Mouse (Mus musculus) spleen, adult 2 months (tissue): ENCODE measurements at regions not wholly inside any gene's neighbourhood (a gene's known extent, or its start where the extent isn't known, plus 50 kb on each side); places are given as distances from the start of the nearest gene placed in this dataset.

Source experiments
- DNase-seq, 2 experiments: peaks; one replicate each; pipeline versions ENCODE4 v3.0.0 to v3.0.0-alpha.2; 2012 to 2021; ENCODE audit warnings: low spot score in 2 of 2, low read depth in 1 of 2
- H3K27ac ChIP-seq: fragments of 200-500 bp; 2 replicates; pipeline ENCODE4 v1.5.1; 2012; ENCODE audit warnings: low read length, inconsistent platforms; ENCODE audit not compliant: insufficient read depth
- H3K27me3 ChIP-seq: fragments of 200-500 bp; 2 replicates; pipeline ENCODE4 v1.6.1; 2012; ENCODE audit warnings: mild to moderate bottlenecking, moderate library complexity, low read length, inconsistent platforms; ENCODE audit not compliant: control insufficient read depth, insufficient read depth
- H3K36me3 ChIP-seq: fragments of 200-500 bp; 2 replicates; pipeline ENCODE4 v1.6.1; 2012; ENCODE audit warnings: mild to moderate bottlenecking, low read length, inconsistent platforms; ENCODE audit not compliant: control insufficient read depth, insufficient read depth
- H3K4me1 ChIP-seq: fragments of 200-500 bp; 2 replicates; pipeline ENCODE4 v1.6.1; 2011; ENCODE audit warnings: inconsistent platforms; ENCODE audit not compliant: control insufficient read depth, insufficient read depth, insufficient read length
- H3K4me3 ChIP-seq: fragments of 200-500 bp; 2 replicates; pipeline ENCODE4 v1.5.1; 2011; ENCODE audit warnings: mild to moderate bottlenecking, inconsistent platforms; ENCODE audit not compliant: insufficient read depth, insufficient read length; ENCODE audit errors: extremely low read depth
- CTCF ChIP-seq: fragments of 200-500 bp; IDR thresholded peaks from 2 replicates; pipeline ENCODE4 v1.5.1; 2011; ENCODE audit warnings: mild to moderate bottlenecking, inconsistent platforms; ENCODE audit not compliant: insufficient read depth, insufficient read length, insufficient replicate concordance; ENCODE audit errors: extremely low read depth
- POLR2A ChIP-seq: fragments of 200-500 bp; IDR thresholded peaks from 2 replicates; pipeline ENCODE4 v1.6.1; 2011; ENCODE audit warnings: low read depth, low read length, inconsistent platforms
- WGBS: fragments of 180-500 bp; shearing (Covaris S2); methylation state at CpG from one replicate; pipeline ENCODE4 v1.1.7; 2018; 5-methylcytosine and 5-hydroxymethylcytosine counted together

- WGBS: 35% methylated on average over 5 of the region's 5 CpGs
- no peaks in the 10 kb centered on the region for H3K4me1 ChIP-seq
- H3K36me3 ChIP-seq: no peaks in the 10 kb centered on the region
- H3K27me3 ChIP-seq: no peaks in the 10 kb centered on the region
- no peak overlapping the region for H3K4me3 ChIP-seq
- TF ChIP-seq POLR2A (no peak), CTCF (no peak)
- H3K27ac ChIP-seq: no peak overlapping the region
- no peak for DNase-seq
Observed at GRCm38 (mm10) chr2:22105150-22105549, 122.2 kb upstream of the Myo3a start.

- H3K4me3 ChIP-seq: no peak overlapping the region
- 90% methylated on average over 2 of the region's 2 CpGs for WGBS
- no peak for DNase-seq
Observed at GRCm38 (mm10) chr2:22149721-22150120, 77.6 kb upstream of the Myo3a start.

GRCm38 (mm10) chr2:22156576-22156975, 70.7 kb upstream of the Myo3a start:
- TF ChIP-seq POLR2A: no peak
- TF ChIP-seq CTCF: no peak
- no peaks in the 10 kb centered on the region for H3K36me3 ChIP-seq
- WGBS: 87% methylated on average over 2 of the region's 2 CpGs
- no peaks in the 10 kb centered on the region for H3K27me3 ChIP-seq
- no peaks in the 10 kb centered on the region for H3K4me1 ChIP-seq
- H3K4me3 ChIP-seq: no peak overlapping the region
- H3K27ac ChIP-seq: no peak overlapping the region
- no peak for DNase-seq

More at GRCm38 (mm10) chr2:22149721-22150120, 77.6 kb upstream of the Myo3a start:
- Histone ChIP-seq H3K4me1 (no peaks in the 10 kb centered on the region), H3K27ac (no peak overlapping the region), H3K36me3 (no peaks in the 10 kb centered on the region), H3K27me3 (no peaks in the 10 kb centered on the region)
- TF ChIP-seq CTCF: no peak
- TF ChIP-seq POLR2A: no peak

- no peak for DNase-seq
- no peak for TF ChIP-seq CTCF
- TF ChIP-seq POLR2A: no peak
- H3K36me3 ChIP-seq: no peaks in the 10 kb centered on the region
- H3K4me3 ChIP-seq: no peak overlapping the region
- H3K27ac ChIP-seq: no peak overlapping the region
- no peaks in the 10 kb centered on the region for H3K27me3 ChIP-seq
- 79% methylated on average over 5 of the region's 5 CpGs for WGBS
- no peaks in the 10 kb centered on the region for H3K4me1 ChIP-seq
Observed at GRCm38 (mm10) chr2:22165443-22165842, 61.9 kb upstream of the Myo3a start.

- no peaks in the 10 kb centered on the region for H3K27me3 ChIP-seq
- H3K4me3 ChIP-seq: no peak overlapping the region
- no peaks in the 10 kb centered on the region for H3K4me1 ChIP-seq
- H3K36me3 ChIP-seq: no peaks in the 10 kb centered on the region
- no peak for DNase-seq
- no peak overlapping the region for H3K27ac ChIP-seq
- TF ChIP-seq CTCF (no peak), POLR2A (no peak)
Observed at GRCm38 (mm10) chr2:22165919-22166318, 61.4 kb upstream of the Myo3a start.
